Mouse (Mus musculus) G1E (cell line): ENCODE data around the gene Ifnar2. TPM values are rescaled to one million over a fixed set of nuclear protein-coding genes. Genes with fewer than 3 reads are reported as not detected.
"Not testable (repeated sequence)": the region's sequence is repeated elsewhere in the genome, so short reads cannot be mapped to it uniquely, and the experiment has no call there.

Experiments used
- ATAC-seq: 2 replicates; pipeline ENCODE4 v1.8.0; 2016; ENCODE audit warnings: mild to moderate bottlenecking; ENCODE audit not compliant: insufficient number of reproducible peaks, poor library complexity, low FRiP score, severe bottlenecking; ENCODE audit errors: extremely low read depth
- DNase-seq: peaks from one replicate; pipeline ENCODE4 v3.0.0; 2012; ENCODE audit warnings: low spot score
- H3K27me3 ChIP-seq: 2 replicates; pipeline ENCODE4 v1.6.1; 2012; ENCODE audit warnings: mild to moderate bottlenecking, low read length, inconsistent platforms; ENCODE audit not compliant: insufficient read depth
- H3K36me3 ChIP-seq: replicated peaks from 2 replicates; pipeline ENCODE3; 2012; ENCODE audit warnings: mild to moderate bottlenecking, inconsistent platforms
- H3K4me1 ChIP-seq: 2 replicates; pipeline ENCODE4 v1.6.1; 2012; ENCODE audit warnings: low read depth, low read length, inconsistent platforms, mixed read lengths; ENCODE audit not compliant: insufficient read depth
- H3K4me3 ChIP-seq: 2 replicates; pipeline ENCODE4 v1.5.1; 2012; ENCODE audit warnings: low read depth, mild to moderate bottlenecking, inconsistent platforms, low read length, moderate library complexity, mixed read lengths
- H3K9me3 ChIP-seq: replicated peaks from 2 replicates; pipeline ENCODE4 v1.6.1; 2012; ENCODE audit warnings: inconsistent platforms
- CTCF ChIP-seq: IDR thresholded peaks from 2 replicates; pipeline ENCODE4 v1.5.1; 2012; ENCODE audit warnings: low read depth, low read length, inconsistent platforms, mixed read lengths
- GATA1 ChIP-seq: IDR thresholded peaks from 2 replicates; pipeline ENCODE4 v1.6.1; 2012; ENCODE audit warnings: borderline replicate concordance, low read length, inconsistent platforms, mixed read lengths
- GATA2 ChIP-seq: IDR thresholded peaks from 2 replicates; pipeline ENCODE4 v1.6.1; 2012; ENCODE audit warnings: low read depth, low read length, inconsistent platforms, borderline replicate concordance
- POLR2AphosphoS5 ChIP-seq: IDR thresholded peaks from 2 replicates; pipeline ENCODE4 v1.6.1; 2012; ENCODE audit warnings: low read depth, low read length, inconsistent platforms; ENCODE audit not compliant: insufficient replicate concordance
- TAL1 ChIP-seq: conservative IDR thresholded peaks from 2 replicates; pipeline ENCODE4 v1.6.1; 2012; ENCODE audit warnings: low read depth, low read length, inconsistent platforms, mixed read lengths
- polyA plus RNA-seq: library from polyadenylated mRNA; stranded (reverse); fragments of >175 nt; gene quantifications from 2 replicates; pipeline ENCODE4 v1.2.3, GENCODE M21; 2012
- total RNA-seq, 2 experiments: library from RNA; stranded (forward) in 1 of 2; stranded (reverse) in 1 of 2; fragments of 200-1000 nt in 1 of 2; fragments of >200 nt in 1 of 2; fragmentation: Nextera tagmentation in 1 of 2; gene quantifications; 2 replicates each; pipeline ENCODE4 v1.2.3; 2014 to 2017

Gene Ifnar2
- total and polyA plus RNA-seq, 3 experiments, result 27.3 to 186 (median 67.3) TPM

DNA sequence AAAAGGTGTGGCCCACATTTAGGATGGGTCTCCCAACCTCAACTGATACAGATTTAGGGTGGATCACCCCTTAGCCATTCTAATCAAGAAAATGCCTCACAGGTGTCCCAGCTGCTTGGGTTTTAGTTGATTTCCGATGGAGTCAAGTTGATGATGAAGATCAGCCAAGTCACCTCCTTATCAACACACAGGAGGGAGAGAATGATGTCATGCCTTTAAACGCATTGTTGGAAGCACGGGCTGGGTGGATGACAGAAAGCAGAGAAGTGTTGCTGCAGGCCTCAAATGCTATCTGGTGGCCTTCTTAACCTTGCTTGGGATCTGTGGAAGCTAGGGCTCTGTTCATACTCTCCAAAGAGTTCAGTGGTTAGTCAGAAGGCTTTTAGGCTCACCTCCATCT lies 61.5 kb downstream of the Ifnar2 start:
- ATAC-seq (no peak), DNase-seq (no peak)
- Histone ChIP-seq H3K36me3 (peaks cover 11% of the 10 kb centered on the region), H3K4me1 (peaks cover 56% of the 10 kb centered on the region), H3K4me3 (no peak overlapping the region), H3K27me3 (no peaks in the 10 kb centered on the region), H3K9me3 (peaks cover 3% of the 10 kb centered on the region)
- TF ChIP-seq TAL1 (no peak), CTCF (no peak), GATA1 (no peak), GATA2 (no peak), POLR2AphosphoS5 (no peak)

DNA sequence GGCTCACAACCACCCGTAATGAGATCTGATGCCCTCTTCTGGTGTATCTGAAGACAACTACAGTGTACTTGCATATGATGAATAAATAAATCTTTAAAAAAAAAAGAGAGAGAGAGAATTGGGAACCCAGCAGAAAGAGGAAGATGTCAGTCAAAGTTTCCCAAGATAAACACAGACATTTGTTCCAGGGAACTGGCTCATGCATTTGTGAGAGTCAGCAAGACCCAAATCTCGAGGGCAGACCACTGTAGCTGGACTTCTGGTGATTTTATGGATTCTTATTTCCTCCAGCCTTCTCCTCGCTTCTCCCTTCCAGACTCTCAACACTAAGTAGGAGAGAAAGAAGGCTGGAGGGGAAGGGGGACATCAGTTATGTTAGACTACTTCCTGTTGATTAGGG lies 65.5 kb downstream of the Ifnar2 start:
- DNase-seq (no peak), ATAC-seq (no peak)
- TF ChIP-seq POLR2AphosphoS5 (no peak), CTCF (no peak), TAL1 (no peak), GATA2 (no peak), GATA1 (no peak)
- Histone ChIP-seq H3K27me3 (no peaks in the 10 kb centered on the region), H3K4me1 (peaks cover 74% of the 10 kb centered on the region), H3K4me3 (no peak overlapping the region), H3K36me3 (peaks cover 10% of the 10 kb centered on the region), H3K9me3 (peaks cover 3% of the 10 kb centered on the region)

DNA sequence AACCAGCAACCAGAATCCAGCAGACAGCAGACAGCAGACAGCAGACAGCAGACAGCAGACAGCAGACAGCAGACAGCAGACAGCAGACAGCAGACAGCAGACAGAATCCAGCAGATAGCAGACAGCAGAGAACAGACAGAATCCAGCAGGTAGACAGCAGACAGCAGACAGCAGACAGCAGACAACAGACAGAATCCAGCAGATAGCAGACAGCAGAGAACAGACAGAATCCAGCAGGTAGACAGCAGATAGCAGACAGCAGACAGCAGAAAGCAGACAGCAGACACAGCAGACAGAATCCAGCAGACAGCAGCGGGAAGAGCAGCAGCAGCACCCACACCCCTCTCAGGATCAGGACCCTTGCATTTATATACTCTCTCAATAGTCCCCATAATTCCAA lies 66.0 kb downstream of the Ifnar2 start:
- not testable (repeated sequence) for H3K4me3 ChIP-seq, DNase-seq, H3K9me3 ChIP-seq, H3K27me3 ChIP-seq, ATAC-seq
- H3K36me3 ChIP-seq, result peaks cover 10% of the 10 kb centered on the region
- H3K4me1 ChIP-seq, result peaks cover 73% of the 10 kb centered on the region

DNA sequence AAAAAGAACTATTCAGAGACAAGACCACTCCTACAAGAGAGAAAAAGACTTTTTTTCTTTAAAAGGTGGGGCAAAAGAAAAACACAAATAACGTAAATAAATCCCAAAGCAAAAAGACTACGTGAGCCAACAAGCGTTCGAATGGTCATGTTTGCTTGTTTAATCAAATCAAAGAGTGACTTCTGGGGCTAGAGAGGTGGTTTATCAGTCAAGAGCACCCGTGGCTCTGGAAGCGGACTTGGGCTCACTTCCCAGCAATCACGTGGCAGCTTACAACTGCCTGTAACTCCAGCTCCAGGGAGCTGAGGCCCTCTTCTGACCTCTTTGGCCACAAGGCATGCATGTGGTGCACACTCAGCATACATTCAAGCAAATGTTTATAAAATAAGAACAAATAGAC lies 68.8 kb downstream of the Ifnar2 start:
- Histone ChIP-seq H3K4me1 (peaks cover 80% of the 10 kb centered on the region), H3K9me3 (peaks cover 9% of the 10 kb centered on the region), H3K4me3 (peak overlapping the region; percentile 61; the same call in 1 of the 2 replicates), H3K36me3 (peaks cover 10% of the 10 kb centered on the region), H3K27me3 (no peaks in the 10 kb centered on the region)
- TF ChIP-seq GATA2 (no peak), POLR2AphosphoS5 (no peak), GATA1 (no peak), TAL1 (no peak), CTCF (no peak)
- ATAC-seq, result peak; percentile 77
- peak; percentile 66 for DNase-seq

DNA sequence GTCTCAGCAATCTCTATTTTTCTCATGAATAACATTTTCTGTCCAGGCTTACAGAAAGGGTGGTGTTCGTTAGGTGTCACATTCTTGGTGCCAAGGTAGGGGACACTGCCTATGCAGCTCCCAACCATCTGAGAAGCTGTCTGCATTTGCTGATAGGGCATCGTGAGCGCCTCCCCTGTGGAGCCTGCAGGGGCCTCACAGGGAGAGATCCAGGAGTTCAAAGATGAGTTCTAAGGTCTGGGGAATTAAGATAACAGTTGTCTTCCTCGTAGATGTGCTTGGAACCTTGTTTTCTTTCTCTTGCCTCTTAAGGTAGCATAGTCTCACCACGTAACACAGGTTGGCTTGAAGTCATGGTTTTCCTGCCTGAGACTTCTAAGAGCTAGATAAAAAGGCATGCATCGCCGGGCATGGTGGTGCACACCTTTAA lies 69.2 kb downstream of the Ifnar2 start:
- no peak for TF ChIP-seq POLR2AphosphoS5
- TF ChIP-seq GATA1, result no peak
- TF ChIP-seq CTCF, result no peak
- peak; percentile 93 for TF ChIP-seq TAL1
- H3K27me3 ChIP-seq, result no peaks in the 10 kb centered on the region
- ATAC-seq, result peak; percentile 90
- H3K4me3 ChIP-seq, result no peak overlapping the region; the same call in 1 of the 2 replicates
- peak; percentile 83 for DNase-seq
- H3K9me3 ChIP-seq, result peaks cover 9% of the 10 kb centered on the region
- peaks cover 81% of the 10 kb centered on the region for H3K4me1 ChIP-seq
- H3K36me3 ChIP-seq, result peaks cover 10% of the 10 kb centered on the region

DNA sequence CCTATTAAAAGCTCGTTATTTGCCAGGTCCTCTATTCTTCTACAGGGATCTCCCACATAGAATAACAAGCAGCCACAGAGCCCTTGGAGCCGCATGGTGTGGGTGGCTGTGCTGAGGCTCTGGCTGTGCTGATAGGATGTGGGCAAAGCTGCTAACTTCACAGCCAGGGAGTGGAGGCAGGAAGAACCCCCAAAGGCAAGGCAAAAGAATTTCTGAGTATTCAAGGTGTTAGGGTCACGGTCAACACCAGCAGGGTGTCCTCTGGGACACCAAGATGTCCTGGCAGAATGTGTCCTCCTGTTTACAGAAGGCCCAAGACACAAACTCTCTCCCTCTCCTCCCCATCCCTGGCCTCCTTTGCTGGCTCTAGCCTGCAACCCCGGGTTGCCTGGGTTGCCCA lies 69.9 kb downstream of the Ifnar2 start:
- Histone ChIP-seq H3K36me3 (peaks cover 5% of the 10 kb centered on the region), H3K27me3 (no peaks in the 10 kb centered on the region), H3K9me3 (peaks cover 9% of the 10 kb centered on the region), H3K4me1 (peaks cover 84% of the 10 kb centered on the region), H3K4me3 (peak overlapping the region; percentile 34; the same call in 1 of the 2 replicates)
- TF ChIP-seq POLR2AphosphoS5 (no peak), GATA2 (no peak), GATA1 (no peak), CTCF (no peak), TAL1 (peak; percentile 19; the same call in 1 of the 2 replicates)
- peak; percentile 17 for ATAC-seq
- no peak for DNase-seq

DNA sequence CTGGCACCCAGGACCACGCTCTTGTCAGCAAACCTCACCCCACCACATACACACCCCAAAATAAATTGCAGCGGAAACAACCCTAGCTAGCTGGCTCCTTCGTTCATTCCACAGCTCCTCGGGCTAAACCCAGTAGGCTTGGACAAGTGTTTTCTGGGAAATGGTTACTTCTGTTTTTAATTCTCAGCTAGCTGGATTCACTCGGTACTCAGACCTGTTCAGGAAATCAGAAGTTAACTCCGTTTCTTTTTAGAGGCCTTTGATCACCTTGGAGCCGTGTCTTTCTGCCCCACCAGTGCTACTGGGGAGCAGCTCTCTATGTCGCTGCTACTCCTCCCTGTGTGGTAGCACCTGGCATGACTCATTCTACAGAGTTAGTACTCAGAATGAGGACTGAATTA lies 70.6 kb downstream of the Ifnar2 start:
- H3K9me3 ChIP-seq, result peaks cover 9% of the 10 kb centered on the region
- H3K4me1 ChIP-seq, result peaks cover 89% of the 10 kb centered on the region
- ATAC-seq (no peak), DNase-seq (no peak)
- TF ChIP-seq CTCF (no peak), TAL1 (no peak), GATA1 (no peak), POLR2AphosphoS5 (no peak), GATA2 (no peak)
- H3K27me3 ChIP-seq, result no peaks in the 10 kb centered on the region
- peak overlapping the region; percentile 34; the same call in 1 of the 2 replicates for H3K4me3 ChIP-seq
- peaks cover 3% of the 10 kb centered on the region for H3K36me3 ChIP-seq
